Mouse (Mus musculus) kidney, postnatal 14 days (tissue): Measurements from ENCODE around the gene Nelfb.

ENCODE experiments used
- DNase-seq: peaks from one replicate; pipeline ENCODE4 v3.0.0; 2022; ENCODE audit warnings: mixed read lengths

The Nelfb gene

GRCm38 (mm10) chr2:25229582-25229981 lies 18.3 kb upstream of the Nelfb start:
- no peak for DNase-seq

DNA sequence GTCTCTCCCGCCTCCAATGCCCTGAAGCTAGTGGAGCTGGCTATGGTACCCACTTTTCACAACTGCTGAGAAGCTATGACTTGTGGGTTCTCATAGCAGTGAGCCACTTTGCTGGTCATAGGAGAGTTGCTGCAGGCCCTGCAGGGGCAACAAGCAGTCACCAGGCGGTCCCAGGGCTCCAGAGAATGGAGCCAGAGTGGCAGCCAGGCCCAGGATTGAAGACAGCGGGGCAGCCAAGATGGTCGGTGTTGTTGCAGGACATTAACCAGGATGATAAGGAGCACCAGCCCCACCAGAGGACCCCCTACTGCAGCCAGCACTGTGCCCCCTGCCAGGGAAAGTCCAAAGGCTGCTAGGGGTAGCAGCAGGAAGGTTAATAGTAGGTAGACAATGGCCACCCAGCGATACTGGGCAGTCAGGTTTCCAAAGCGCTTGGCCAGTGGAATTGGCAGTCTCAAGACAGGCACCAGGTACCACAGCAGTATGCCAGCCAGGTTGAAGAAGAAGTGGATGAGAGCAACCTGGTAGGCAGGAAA lies 17.8 kb upstream of the Nelfb start:
- no peak for DNase-seq

GRCm38 (mm10) chr2:25228431-25228889 lies 17.2 kb upstream of the Nelfb start:
- DNase-seq: peak; percentile 94

DNA sequence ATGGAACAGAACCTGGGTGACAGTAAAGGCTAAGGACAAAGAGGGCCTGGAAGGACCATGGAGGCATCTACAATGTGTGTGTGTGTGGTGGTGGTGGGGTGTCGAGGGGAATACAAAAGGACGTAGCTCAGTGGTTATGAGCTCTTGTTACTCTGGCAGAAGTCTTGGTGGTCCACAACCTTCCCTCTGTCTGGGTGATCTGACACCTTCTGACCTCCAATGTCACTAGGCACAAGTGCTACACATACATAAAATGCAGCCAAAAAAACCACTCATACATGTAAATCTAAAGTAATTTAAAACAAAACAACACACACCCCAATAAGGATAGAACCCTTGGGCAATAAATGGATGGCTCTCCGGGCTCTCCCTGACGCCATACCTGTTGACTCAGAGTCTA lies 16.1 kb upstream of the Nelfb start:
- DNase-seq: no peak

DNA sequence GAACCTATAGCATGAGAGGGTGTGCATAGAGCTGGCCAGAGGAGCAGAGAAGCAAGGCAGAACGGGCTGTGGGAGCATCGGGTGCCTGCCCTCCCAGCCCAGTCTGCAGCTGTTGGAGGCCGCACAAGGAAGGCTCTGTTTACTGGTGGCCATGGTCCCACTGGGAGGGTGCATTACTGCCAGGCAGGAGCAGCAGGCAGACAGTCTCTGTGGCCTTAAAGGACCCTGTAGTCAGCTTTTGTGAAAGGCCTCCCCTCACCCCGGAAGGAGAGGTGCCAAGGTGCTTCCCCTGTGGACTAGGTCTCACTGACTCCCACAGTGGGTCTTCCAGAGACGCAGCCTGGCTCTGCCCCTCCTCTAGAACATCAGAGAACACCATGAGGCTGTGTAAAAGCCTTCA lies 15.6 kb upstream of the Nelfb start:
- no peak for DNase-seq

- no peak for DNase-seq
Observed at GRCm38 (mm10) chr2:25225811-25226379, 14.6 kb upstream of the Nelfb start.

- DNase-seq: peak; percentile 99
Observed at GRCm38 (mm10) chr2:25224766-25225752, 13.8 kb upstream of the Nelfb start.

- DNase-seq: no peak
Observed at GRCm38 (mm10) chr2:25224492-25224765, 13.1 kb upstream of the Nelfb start, which contains the start of gene Tubb4b. Tubb4b (minus strand) TSS chr2:25224702.

- DNase-seq: peak; percentile 86
Observed at GRCm38 (mm10) chr2:25223681-25224491, 12.6 kb upstream of the Nelfb start.

DNA sequence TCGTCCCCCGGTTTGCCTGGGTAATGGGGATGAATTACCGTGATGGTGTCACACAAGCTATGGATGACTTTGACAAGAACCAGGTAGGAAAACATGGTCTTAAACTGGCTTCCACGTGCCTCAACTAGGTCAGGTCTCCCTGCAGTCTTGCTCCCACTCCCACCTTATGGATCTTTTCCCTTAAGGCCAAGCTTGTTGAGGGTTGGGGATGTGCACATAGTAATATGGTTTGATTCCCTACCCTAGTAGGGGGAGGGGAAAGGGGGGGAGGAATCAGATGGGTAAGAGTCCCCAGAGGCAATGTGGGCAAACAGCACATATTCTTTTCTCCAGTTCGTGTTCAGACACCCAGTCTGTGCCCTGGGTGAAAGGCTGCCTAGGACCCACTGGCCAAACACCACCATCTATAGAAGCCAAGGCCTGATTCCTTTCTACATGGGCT lies 10.1 kb upstream of the Nelfb start:
- no peak for DNase-seq

DNA sequence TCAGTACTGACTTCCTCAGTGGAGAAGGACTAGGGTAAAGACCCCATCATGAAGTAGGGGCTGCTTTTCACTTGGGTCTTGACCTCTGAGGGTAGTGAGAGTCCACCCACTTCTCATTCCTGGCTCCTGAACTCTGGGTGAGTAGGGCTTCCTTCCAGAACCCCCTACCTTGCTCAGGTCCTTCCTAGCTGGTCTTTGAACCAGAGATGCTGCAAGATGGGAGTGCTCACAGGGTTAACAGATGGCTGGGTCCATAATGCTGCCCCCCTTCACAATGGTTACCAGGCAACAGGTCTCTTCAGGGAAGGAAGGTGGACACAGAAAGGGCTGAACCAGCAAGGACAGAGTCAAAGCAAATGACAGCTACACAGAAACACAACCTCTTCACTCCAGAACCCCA lies 7.2 kb upstream of the Nelfb start, which contains the start of gene Fam166a:
Fam166a (plus strand) TSS at position 301 of the 400 bp plus-strand sequence.
- no peak for DNase-seq

DNA sequence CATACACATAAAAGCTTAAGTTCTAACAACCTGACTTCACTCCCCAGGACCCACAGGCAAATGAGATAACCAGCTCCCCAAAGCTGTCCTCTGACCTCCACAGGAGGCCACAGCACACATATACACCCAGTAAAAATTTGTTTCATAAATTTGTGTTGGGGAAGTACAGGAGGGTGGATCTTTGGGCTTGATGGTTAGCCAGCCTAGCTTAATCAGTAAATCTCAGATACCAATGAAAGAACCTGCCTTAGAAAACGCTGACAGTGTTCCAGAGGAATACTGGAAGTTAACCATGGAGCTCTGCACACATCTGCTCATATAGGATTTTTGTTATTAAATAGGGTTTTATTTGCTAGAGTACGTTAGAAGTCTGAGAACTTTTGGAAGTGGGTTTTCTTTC lies 6.4 kb upstream of the Nelfb start:
- no peak for DNase-seq

DNA sequence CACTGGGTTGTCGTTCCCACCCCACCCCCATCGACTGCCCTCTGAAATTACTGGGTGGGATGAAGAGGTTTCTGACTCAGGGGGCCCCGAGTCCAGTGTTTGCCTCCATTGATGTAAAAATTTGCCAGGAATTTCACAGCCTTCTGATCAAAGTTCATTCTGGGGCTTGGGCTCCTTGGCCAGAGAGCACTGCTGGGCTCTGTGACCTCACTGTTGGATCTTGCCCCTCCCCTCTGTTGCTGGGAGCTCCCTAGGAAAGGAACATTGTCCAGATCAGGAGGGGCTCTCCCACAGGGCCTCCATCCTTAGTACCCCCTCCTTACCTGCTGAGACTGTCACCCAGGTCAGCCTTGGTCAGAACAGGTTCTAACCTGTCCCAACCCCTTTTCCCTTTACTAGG lies 3.2 kb upstream of the Nelfb start, which contains the start of gene Stpg3:
Stpg3 (minus strand) TSS at position 194 of the 400 bp plus-strand sequence.
- DNase-seq: peak; percentile 69

DNA sequence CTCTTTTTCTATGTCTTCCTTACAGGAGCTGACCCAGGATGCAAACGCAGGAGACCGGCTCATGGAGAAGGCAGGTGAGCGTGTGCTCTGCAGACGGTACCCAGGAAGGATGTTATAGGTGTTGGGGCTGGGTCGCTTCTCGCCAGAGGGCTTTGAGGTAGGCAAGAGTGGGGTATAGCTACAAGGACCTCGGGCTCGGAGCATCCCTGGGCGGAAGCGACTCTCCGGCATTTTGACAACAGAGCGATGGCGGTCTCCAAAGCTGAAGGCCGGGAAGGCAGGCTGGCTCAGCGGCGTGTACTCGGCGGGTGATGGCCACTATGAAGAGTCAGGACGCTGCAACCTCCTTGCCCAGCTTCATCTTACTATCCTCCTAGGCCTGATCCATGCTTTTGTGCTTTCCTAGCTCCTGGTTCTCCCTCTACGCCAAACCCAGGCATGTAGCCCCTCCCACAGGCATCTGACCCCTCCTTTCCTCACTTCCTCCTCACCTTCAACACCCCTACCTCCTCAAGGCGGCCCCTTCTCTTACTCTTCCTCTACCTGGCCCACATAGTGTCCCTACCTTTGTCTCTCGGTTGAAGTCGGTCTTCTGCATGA lies 2.1 kb upstream of the Nelfb start:
- DNase-seq: no peak

GRCm38 (mm10) chr2:25210686-25211085 lies 603 bp downstream of the Nelfb start:
- no peak for DNase-seq

- DNase-seq: no peak
Observed at GRCm38 (mm10) chr2:25207593-25207992, 3.7 kb downstream of the Nelfb start.

- DNase-seq: peak; percentile 46
Observed at GRCm38 (mm10) chr2:25203631-25204214, 7.6 kb downstream of the Nelfb start.

DNA sequence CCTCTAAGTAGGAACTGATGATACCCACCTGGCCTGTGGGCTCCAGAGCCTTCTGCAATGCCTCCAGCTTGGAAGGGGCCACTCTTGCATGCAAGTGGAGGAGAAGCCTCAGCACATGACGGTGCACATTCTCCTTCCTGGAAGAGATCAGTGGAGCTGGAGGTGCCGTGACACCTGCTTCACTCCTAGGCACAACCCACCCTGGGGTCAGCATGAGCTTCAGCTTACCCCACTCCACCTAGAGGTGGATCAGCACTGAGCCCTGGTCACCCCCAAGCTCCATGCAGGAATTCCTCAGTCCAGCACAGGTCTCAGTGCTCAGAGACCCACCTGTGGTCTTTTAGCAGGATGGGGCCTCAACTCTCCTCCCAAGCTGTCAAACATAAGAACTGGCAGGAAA lies 10.7 kb downstream of the Nelfb start:
- no peak for DNase-seq

DNA sequence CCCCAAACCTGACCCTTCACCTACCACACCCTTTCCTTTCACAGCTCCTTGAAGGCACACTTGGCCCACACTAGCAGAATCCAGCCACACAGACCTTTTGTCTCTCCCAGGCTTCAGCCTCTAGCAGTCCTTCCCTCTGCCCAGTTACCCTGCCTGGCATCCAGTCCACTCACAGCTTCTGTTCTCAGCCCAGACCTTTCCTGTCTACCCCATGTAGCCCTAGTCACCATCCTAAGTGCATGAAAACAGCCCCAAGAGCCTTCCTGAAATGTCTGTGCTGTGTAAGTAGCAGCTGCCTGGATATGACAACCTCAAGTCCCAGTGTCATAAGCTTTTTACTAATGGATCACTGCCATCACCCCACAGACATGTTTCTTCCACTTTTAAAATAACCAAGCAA lies 13.3 kb downstream of the Nelfb start:
- no peak for DNase-seq

- DNase-seq: peak; percentile 32
Observed at GRCm38 (mm10) chr2:25197191-25197590, 14.1 kb downstream of the Nelfb start.

- DNase-seq: peak; percentile 92
Observed at GRCm38 (mm10) chr2:25196172-25196954, 14.9 kb downstream of the Nelfb start, which contains the start of gene Tor4a. Tor4a (minus strand) TSS chr2:25196886.
